Mouse (Mus musculus) cerebral cortex, adult 2 months (tissue): ENCODE measurements around the gene Golga3.

ENCODE experiments used
- WGBS: fragments of 180-500 bp; shearing (Covaris S2); methylation state at CpG from one replicate; pipeline ENCODE4 v1.1.7; 2018; 5-methylcytosine and 5-hydroxymethylcytosine counted together

Gene Golga3

GRCm38 (mm10) chr5:110231638-110232037 lies 55.1 kb downstream of the Golga3 start:
- WGBS: 37% methylated on average over 13 of the region's 13 CpGs

GRCm38 (mm10) chr5:110232346-110232745 lies 55.8 kb downstream of the Golga3 start:
- WGBS: 72% methylated on average over 6 of the region's 6 CpGs

GRCm38 (mm10) chr5:110244091-110244490 lies 67.6 kb downstream of the Golga3 start:
- WGBS: 88% methylated on average over 2 of the region's 2 CpGs

GRCm38 (mm10) chr5:110266941-110267340 lies 90.4 kb downstream of the Golga3 start:
- WGBS: 94% methylated on average over 4 of the region's 4 CpGs

- under 1% methylated on average over 66 of the region's 66 CpGs for WGBS
Measured at GRCm38 (mm10) chr5:110269141-110270101, 92.9 kb downstream of the Golga3 start, which contains the start of gene Pgam5. Pgam5 (minus strand) TSS chr5:110269913.

- WGBS: 96% methylated on average over 6 of the region's 6 CpGs
Measured at GRCm38 (mm10) chr5:110270242-110270641, 93.7 kb downstream of the Golga3 start.

GRCm38 (mm10) chr5:110274147-110274546 lies 97.6 kb downstream of the Golga3 start:
- WGBS: 72% methylated on average over 4 of the region's 4 CpGs

- WGBS: 77% methylated on average over 2 of the region's 2 CpGs
Measured at GRCm38 (mm10) chr5:110274846-110275245, 98.3 kb downstream of the Golga3 start.
